Mouse (Mus musculus) cerebellum, adult 11 months (tissue): Measurements from ENCODE around the gene Plcb4.
A peak's percentile ranks its signal among the peaks of the same experiment; 100 is the strongest.
"Not testable (repeated sequence)": the region's sequence is repeated elsewhere in the genome, so short reads cannot be mapped to it uniquely, and the experiment has no call there.

Experiments
- DNase-seq: peaks from one replicate; pipeline ENCODE4 v3.0.0; 2022

Gene Plcb4

GRCm38 (mm10) chr2:135717232-135718134 is 58.7 kb downstream of the Plcb4 start:
- peak; percentile 73 for DNase-seq

GRCm38 (mm10) chr2:135722109-135722508 is 63.3 kb downstream of the Plcb4 start:
- no peak for DNase-seq

GRCm38 (mm10) chr2:135723387-135723786 is 64.6 kb downstream of the Plcb4 start:
- no peak for DNase-seq

GRCm38 (mm10) chr2:135724489-135724888 is 65.7 kb downstream of the Plcb4 start:
- no peak for DNase-seq

GRCm38 (mm10) chr2:135725362-135725761 is 66.6 kb downstream of the Plcb4 start:
- no peak for DNase-seq

- DNase-seq, result no peak
Measured at GRCm38 (mm10) chr2:135727088-135727487, 68.3 kb downstream of the Plcb4 start.

- DNase-seq, result no peak
Measured at GRCm38 (mm10) chr2:135727925-135728324, 69.1 kb downstream of the Plcb4 start.

GRCm38 (mm10) chr2:135731591-135731990 is 72.8 kb downstream of the Plcb4 start:
- no peak for DNase-seq

GRCm38 (mm10) chr2:135732651-135733050 is 73.8 kb downstream of the Plcb4 start:
- no peak for DNase-seq

GRCm38 (mm10) chr2:135733926-135734510 is 75.2 kb downstream of the Plcb4 start:
- DNase-seq, result no peak

- DNase-seq, result peak; percentile 41
Measured at GRCm38 (mm10) chr2:135737506-135737905, 78.7 kb downstream of the Plcb4 start.

- DNase-seq, result not testable (repeated sequence)
Measured at GRCm38 (mm10) chr2:135738022-135738780, 79.4 kb downstream of the Plcb4 start.

GRCm38 (mm10) chr2:135738950-135739349 is 80.1 kb downstream of the Plcb4 start:
- DNase-seq, result no peak

- no peak for DNase-seq
Measured at GRCm38 (mm10) chr2:135742954-135743700, 84.3 kb downstream of the Plcb4 start.

- no peak for DNase-seq
Measured at GRCm38 (mm10) chr2:135744711-135745110, 85.9 kb downstream of the Plcb4 start.

- DNase-seq, result no peak
Measured at GRCm38 (mm10) chr2:135745126-135745525, 86.3 kb downstream of the Plcb4 start.

GRCm38 (mm10) chr2:135748441-135748840 is 89.6 kb downstream of the Plcb4 start:
- no peak for DNase-seq

- DNase-seq, result no peak
Measured at GRCm38 (mm10) chr2:135749606-135750005, 90.8 kb downstream of the Plcb4 start.

GRCm38 (mm10) chr2:135750748-135751147 is 91.9 kb downstream of the Plcb4 start:
- no peak for DNase-seq

- no peak for DNase-seq
Measured at GRCm38 (mm10) chr2:135755792-135756191, 97.0 kb downstream of the Plcb4 start.

- DNase-seq, result no peak
Measured at GRCm38 (mm10) chr2:135757478-135757877, 98.7 kb downstream of the Plcb4 start.

GRCm38 (mm10) chr2:135759499-135760095 is 100.8 kb downstream of the Plcb4 start:
- DNase-seq, result no peak
